Mouse (Mus musculus) MEL (cell line): ENCODE measurements around the gene Rnf24. TPM values are rescaled to one million over a fixed set of nuclear protein-coding genes. Genes with fewer than 3 reads are reported as not detected.

Source experiments
- DNase-seq: peaks from one replicate; pipeline ENCODE4 v3.0.0; 2011; ENCODE audit warnings: low read depth, low spot score
- H3K27ac ChIP-seq: 2 replicates; pipeline ENCODE4 v1.5.1; 2012; ENCODE audit warnings: low read depth, mild to moderate bottlenecking, control low read depth, low read length, moderate library complexity; ENCODE audit not compliant: control insufficient read depth
- H3K27me3 ChIP-seq, 2 experiments: fragments of 150-350 bp in 1 of 2; sonication (generic) in 1 of 2; 2 replicates each; pipeline ENCODE4 v1.6.1; 2012; ENCODE audit warnings: low read length in 2 of 2, mild to moderate bottlenecking in 2 of 2, improper control_type of control experiment in 1 of 2, moderate library complexity in 1 of 2; ENCODE audit not compliant: insufficient read depth in 2 of 2, control insufficient read depth in 1 of 2
- H3K36me3 ChIP-seq, 2 experiments: 2 replicates each; pipeline ENCODE4 v1.6.1; 2012 to 2014; ENCODE audit warnings: low read length in 2 of 2, improper control_type of control experiment in 1 of 2, inconsistent platforms in 1 of 2, mild to moderate bottlenecking in 1 of 2; ENCODE audit not compliant: insufficient read depth in 2 of 2, control insufficient read depth in 1 of 2
- H3K4me1 ChIP-seq, 2 experiments: fragments of 150-350 bp in 1 of 2; sonication (generic) in 1 of 2; 2 replicates each; pipeline ENCODE4 v1.6.1; 2012; ENCODE audit warnings: low read length in 2 of 2, improper control_type of control experiment in 1 of 2, mild to moderate bottlenecking in 1 of 2; ENCODE audit not compliant: insufficient read depth in 2 of 2, control insufficient read depth in 1 of 2
- H3K4me3 ChIP-seq, 2 experiments: fragments of 150-350 bp in 1 of 2; sonication (generic) in 1 of 2; 2 replicates each; pipeline ENCODE4 v1.5.1; 2012; ENCODE audit warnings: low read depth in 2 of 2, low read length in 2 of 2, mild to moderate bottlenecking in 2 of 2, moderate library complexity in 2 of 2, control low read depth in 1 of 2, improper control_type of control experiment in 1 of 2; ENCODE audit not compliant: control insufficient read depth in 1 of 2, insufficient read depth in 1 of 2
- H3K79me2 ChIP-seq: 2 replicates; pipeline ENCODE4 v1.6.1; 2012; ENCODE audit warnings: mild to moderate bottlenecking, low read length, moderate library complexity; ENCODE audit not compliant: control insufficient read depth, poor library complexity, insufficient read depth
- H3K9ac ChIP-seq: 2 replicates; pipeline ENCODE4 v1.6.1; 2012; ENCODE audit warnings: low read depth, mild to moderate bottlenecking, control low read depth, low read length, moderate library complexity; ENCODE audit not compliant: control insufficient read depth, poor library complexity, severe bottlenecking
- H3K9me3 ChIP-seq: fragments of 150-350 bp; sonication (generic); replicated peaks from 2 replicates; pipeline ENCODE4 v1.6.1; 2012; ENCODE audit warnings: mild to moderate bottlenecking, low read length, improper control_type of control experiment, moderate library complexity; ENCODE audit not compliant: insufficient read depth
- BHLHE40 ChIP-seq: IDR thresholded peaks from 2 replicates; pipeline ENCODE4 v1.6.1; 2012; ENCODE audit warnings: low read depth, mild to moderate bottlenecking, inconsistent platforms, low read length, improper control_type of control experiment, borderline replicate concordance
- ELF1 ChIP-seq: IDR thresholded peaks from 2 replicates; pipeline ENCODE4 v1.6.1; 2014; ENCODE audit warnings: low read depth, mild to moderate bottlenecking, inconsistent platforms, low read length, improper control_type of control experiment, moderate library complexity
- GABPA ChIP-seq: IDR thresholded peaks from 2 replicates; pipeline ENCODE4 v1.6.1; 2012; ENCODE audit warnings: low read depth, mild to moderate bottlenecking, inconsistent platforms, low read length, improper control_type of control experiment, moderate library complexity
- GATA1 ChIP-seq: IDR thresholded peaks from 2 replicates; pipeline ENCODE4 v1.6.1; 2011; ENCODE audit warnings: low read depth, low read length, improper control_type of control experiment
- HCFC1 ChIP-seq: IDR thresholded peaks from 2 replicates; pipeline ENCODE4 v1.6.1; 2012; ENCODE audit warnings: low read depth, mild to moderate bottlenecking, inconsistent platforms, low read length, improper control_type of control experiment, moderate library complexity
- MAZ ChIP-seq: IDR thresholded peaks from 2 replicates; pipeline ENCODE4 v1.6.1; 2012; ENCODE audit warnings: low read depth, mild to moderate bottlenecking, inconsistent platforms, low read length, improper control_type of control experiment
- NELFE ChIP-seq: IDR thresholded peaks from 2 replicates; pipeline ENCODE4 v1.6.1; 2011; ENCODE audit warnings: low read depth, low read length, improper control_type of control experiment
- NRF1 ChIP-seq: IDR thresholded peaks from 2 replicates; pipeline ENCODE4 v1.6.1; 2014; ENCODE audit warnings: low read depth, mild to moderate bottlenecking, inconsistent platforms, low read length, improper control_type of control experiment, moderate library complexity; ENCODE audit not compliant: poor library complexity, insufficient read depth, severe bottlenecking
- POLR2AphosphoS2 ChIP-seq: IDR thresholded peaks from 2 replicates; pipeline ENCODE4 v1.6.1; 2011; ENCODE audit warnings: low read length, improper control_type of control experiment
- POLR2AphosphoS5 ChIP-seq: IDR thresholded peaks from 2 replicates; pipeline ENCODE4 v1.6.1; 2012; ENCODE audit warnings: low read depth, borderline replicate concordance, mild to moderate bottlenecking, inconsistent platforms, low read length, moderate library complexity, mixed read lengths
- RAD21 ChIP-seq: IDR thresholded peaks from 2 replicates; pipeline ENCODE4 v1.6.1; 2011; ENCODE audit warnings: mild to moderate bottlenecking, low read depth, low read length, improper control_type of control experiment
- SIN3A ChIP-seq: IDR thresholded peaks from 2 replicates; pipeline ENCODE4 v1.6.1; 2012; ENCODE audit warnings: low read length, improper control_type of control experiment, inconsistent platforms
- TAL1 ChIP-seq: IDR thresholded peaks from 2 replicates; pipeline ENCODE4 v1.6.1; 2012; ENCODE audit warnings: mild to moderate bottlenecking, inconsistent platforms, low read length, moderate library complexity, mixed read lengths
- TCF12 ChIP-seq: IDR thresholded peaks from 2 replicates; pipeline ENCODE4 v1.6.1; 2014; ENCODE audit warnings: low read depth, mild to moderate bottlenecking, inconsistent platforms, low read length, improper control_type of control experiment, moderate library complexity
- UBTF ChIP-seq: IDR thresholded peaks from 2 replicates; pipeline ENCODE4 v1.6.1; 2012; ENCODE audit warnings: low read depth, mild to moderate bottlenecking, inconsistent platforms, low read length, improper control_type of control experiment, moderate library complexity, borderline replicate concordance; ENCODE audit not compliant: insufficient read depth
- USF1 ChIP-seq: IDR thresholded peaks from 2 replicates; pipeline ENCODE4 v1.6.1; 2014; ENCODE audit warnings: low read depth, mild to moderate bottlenecking, inconsistent platforms, low read length, improper control_type of control experiment, moderate library complexity
- USF2 ChIP-seq, 2 experiments: IDR thresholded peaks; 2 replicates each; pipeline ENCODE4 v1.6.1; 2011 to 2012; ENCODE audit warnings: improper control_type of control experiment in 2 of 2, low read length in 2 of 2, borderline replicate concordance in 1 of 2, inconsistent platforms in 1 of 2, low read depth in 1 of 2, mild to moderate bottlenecking in 1 of 2; ENCODE audit not compliant: insufficient read depth in 1 of 2
- ZC3H11A ChIP-seq: IDR thresholded peaks from 2 replicates; pipeline ENCODE4 v1.6.1; 2012; ENCODE audit warnings: low read depth, mild to moderate bottlenecking, inconsistent platforms, low read length, improper control_type of control experiment
- ZKSCAN1 ChIP-seq: IDR thresholded peaks from 2 replicates; pipeline ENCODE4 v1.6.1; 2012; ENCODE audit warnings: low read depth, mild to moderate bottlenecking, inconsistent platforms, low read length, improper control_type of control experiment, moderate library complexity
- ZMIZ1 ChIP-seq: IDR thresholded peaks from 2 replicates; pipeline ENCODE4 v1.6.1; 2012; ENCODE audit warnings: low read depth, mild to moderate bottlenecking, inconsistent platforms, low read length, improper control_type of control experiment, moderate library complexity
- polyA plus RNA-seq, 2 experiments: library from polyadenylated mRNA; stranded (reverse) in 1 of 2; unstranded in 1 of 2; fragments of >175 nt in 1 of 2; fragments of >200 nt in 1 of 2; gene quantifications; 2 replicates each; pipeline versions ENCODE4 v1.2.1 to v1.2.4; 2012; ENCODE audit warnings: low replicate concordance in 2 of 2, low read depth in 1 of 2; ENCODE audit not compliant: insufficient read length in 2 of 2, insufficient read depth in 1 of 2, missing spikeins in 1 of 2
- total RNA-seq: library from RNA; depleted of rRNA; stranded (reverse); fragments of 300-350 nt; gene quantifications from 2 replicates; pipeline ENCODE4 v1.2.3, GENCODE M21; 2012; rRNA removed

Rnf24 gene
- total RNA-seq: 0.73 and 0.78 TPM in 2 replicates
- 1 to 10 TPM in 1 of 2 experiments, not detected in 1; 2.9 TPM for polyA plus RNA-seq

DNA sequence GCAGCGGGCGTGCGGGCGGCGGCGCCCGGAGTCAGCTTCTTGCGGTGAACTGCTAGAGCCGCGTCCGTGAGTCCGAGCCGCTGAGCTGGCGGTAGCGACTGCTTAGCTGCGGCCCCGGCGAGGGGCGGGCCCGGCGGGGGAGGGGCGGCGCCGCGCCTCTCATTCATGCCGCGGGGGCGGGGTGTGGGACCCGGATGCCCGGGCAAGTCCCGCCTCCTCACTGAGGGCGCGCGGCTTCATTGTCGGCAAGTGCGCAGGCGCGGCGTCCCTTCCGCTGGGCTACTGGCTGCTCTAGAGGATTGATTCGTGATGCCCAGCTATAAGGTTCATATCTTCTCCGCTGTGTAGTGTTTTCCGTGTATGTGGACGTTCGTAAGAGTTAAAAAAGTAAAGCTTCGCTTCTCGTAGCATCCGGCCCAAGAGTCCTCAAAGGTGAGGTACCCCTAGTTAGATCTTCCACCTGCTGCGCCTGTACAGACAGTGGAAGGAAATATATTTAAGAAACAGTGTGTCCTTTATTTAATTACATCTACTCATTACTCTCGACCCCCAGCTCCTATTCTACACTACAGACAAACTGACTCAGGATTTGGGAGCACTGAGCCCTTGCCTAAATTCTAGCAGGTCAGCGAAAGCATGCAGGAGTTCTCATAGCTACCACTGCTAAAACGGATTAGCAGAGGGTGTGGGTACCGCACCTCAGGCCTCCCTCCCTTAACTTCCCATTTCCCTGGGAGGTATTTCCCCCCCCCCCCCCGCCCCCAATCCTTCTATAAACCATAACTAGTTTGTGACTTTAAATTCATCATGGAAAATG lies at the start of gene Rnf24:
Rnf24 (minus strand) TSS at position 146 of the 817 bp plus-strand sequence.
- peak; percentile 85 for TF ChIP-seq NRF1
- TF ChIP-seq ZMIZ1: 0 out of 2 replicates have a peak, but pooled peaks have one; percentile 21
- TF ChIP-seq USF2 (IDR thresholded peaks at IDR 0.05; ENCODE audit: borderline replicate concordance in 1 of 2, insufficient read depth in 1 of 2, low read depth in 1 of 2, low read length in 2 of 2): no peak
- TF ChIP-seq POLR2AphosphoS2: 0 out of 2 replicates have a peak, but pooled peaks have one; percentile 46
- TF ChIP-seq HCFC1: peak; percentile 89
- TF ChIP-seq BHLHE40: no peak
- TF ChIP-seq UBTF: no peak
- TF ChIP-seq NELFE: peak; percentile 59
- TF ChIP-seq TCF12: peak; percentile 23; the same call in 1 of the 2 replicates
- peak; percentile 80 for TF ChIP-seq MAZ
- TF ChIP-seq USF1: no peak
- peak; percentile 82 for TF ChIP-seq ELF1
- H3K4me1 ChIP-seq: peaks cover 3% of the 10 kb centered on the region in 2 experiments; a peak in 3 of 4 replicates
- H3K27ac ChIP-seq: peak within 1 kb of the TSS; percentile 59
- H3K79me2 ChIP-seq: no peaks in the 10 kb centered on the region; the same call in 1 of the 2 replicates
- no peaks in the 10 kb centered on the region for H3K9me3 ChIP-seq
- DNase-seq: peak; percentile 95
- H3K27me3 ChIP-seq: no peaks in the 10 kb centered on the region
- peak within 1 kb of the TSS; percentile 83 to 95 for H3K4me3 ChIP-seq
- peaks cover 0 to 2% of the 10 kb centered on the region in 2 experiments; a peak in 1 of 4 replicates for H3K36me3 ChIP-seq
- H3K9ac ChIP-seq: peak within 1 kb of the TSS; percentile 86

GRCm38 (mm10) chr2:131401794-131402495 lies 49.3 kb upstream of the Rnf24 start:
- H3K4me1 ChIP-seq: peaks cover 0 to 15% of the 10 kb centered on the region in 2 experiments; a peak in 2 of 4 replicates
- no peaks in the 10 kb centered on the region for H3K9me3 ChIP-seq
- H3K79me2 ChIP-seq: no peaks in the 10 kb centered on the region
- no peak overlapping the region for H3K27ac ChIP-seq
- DNase-seq: peak; percentile 41
- H3K27me3 ChIP-seq: no peaks in the 10 kb centered on the region
- TF ChIP-seq ZC3H11A (no peak), UBTF (no peak), TAL1 (no peak), ZKSCAN1 (no peak), RAD21 (no peak), GATA1 (0 out of 2 replicates have a peak, but pooled peaks have one; percentile 2), POLR2AphosphoS5 (no peak), SIN3A (0 out of 2 replicates have a peak, but pooled peaks have one; percentile 9), GABPA (no peak)
- TF ChIP-seq, all 39 proteins: peak for 2
- H3K4me3 ChIP-seq: no peak overlapping the region
- no peaks in the 10 kb centered on the region for H3K36me3 ChIP-seq
- H3K9ac ChIP-seq: no peak overlapping the region
